Mouse (Mus musculus) liver, adult 2 months (tissue): ENCODE measurements at regions not wholly inside any gene's neighbourhood (a gene's known extent, or its start where the extent isn't known, plus 50 kb on each side); places are given as distances from the start of the nearest gene placed in this dataset.

Experiments used
- CTCF ChIP-seq: fragments of 200-500 bp; IDR thresholded peaks from 2 replicates; pipeline ENCODE4 v1.5.1; 2011; ENCODE audit warnings: low read depth, low read length, control low read depth
- POLR2A ChIP-seq: fragments of 200-500 bp; IDR thresholded peaks from 2 replicates; pipeline ENCODE4 v1.6.1; 2011; ENCODE audit warnings: low read length, control low read depth; ENCODE audit not compliant: insufficient read depth; ENCODE audit errors: extremely low read depth

GRCm38 (mm10) chr4:70010466-70010865 is 399.8 kb downstream of the Cdk5rap2 start:
- TF ChIP-seq POLR2A = no peak
- no peak for TF ChIP-seq CTCF
